Mouse (Mus musculus): Measurements from ENCODE around the gene Nodal. TPM values are rescaled to one million over a fixed set of nuclear protein-coding genes. Genes with fewer than 3 reads are reported as not detected.

Gene Nodal
- polyA plus RNA-seq, 1 experiment from 2014 or later: 0.12 TPM

DNA sequence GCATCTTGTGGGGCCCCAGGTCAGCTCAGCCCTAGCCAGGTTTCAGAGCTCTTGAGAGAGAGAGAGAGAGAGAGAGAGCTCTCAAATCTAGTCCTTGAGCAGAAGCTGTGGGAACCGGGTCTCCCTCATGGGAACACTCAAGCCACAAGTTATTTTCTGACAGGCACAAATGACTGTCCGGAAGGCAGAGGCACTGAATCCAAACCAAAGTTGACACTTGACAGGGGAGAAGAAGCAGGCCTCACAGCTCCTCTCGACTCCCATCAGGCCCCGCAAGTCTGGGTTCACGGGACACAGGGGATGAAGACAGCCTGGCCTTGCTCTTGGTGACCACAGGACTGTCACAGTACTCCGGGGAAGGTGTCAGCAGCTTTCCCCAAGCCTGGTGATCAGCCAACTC is 31.5 kb upstream of the Nodal start:
- WGBS: 76% methylated on average over 6 of the region's 6 CpGs
- no peaks in the 10 kb centered on the region; the same call in 1 of the 2 replicates for H3K27me3 ChIP-seq (ENCODE audit: control insufficient read depth, insufficient read depth, low read length)
- H3K27ac ChIP-seq (ENCODE audit: low read depth, low read length): no peak overlapping the region
- no peak for DNase-seq (ENCODE audit: low spot score)
- peaks cover 8% of the 10 kb centered on the region for H3K4me1 ChIP-seq (replicated peaks; ENCODE audit: control insufficient read depth, insufficient read depth, low read length)
- no peak overlapping the region for H3K9ac ChIP-seq (ENCODE audit: low read depth, low read length)
- no peak overlapping the region for H3K4me2 ChIP-seq (replicated peaks; ENCODE audit: low read depth, low read length)
- no peaks in the 10 kb centered on the region for H3K9me3 ChIP-seq (ENCODE audit: control insufficient read depth, low read length)
- no peak overlapping the region for H3K4me3 ChIP-seq (ENCODE audit: low read depth, low read length)
- no peak for ATAC-seq (ENCODE audit: low FRiP score)
- H3K36me3 ChIP-seq (ENCODE audit: control insufficient read depth, insufficient read depth, low read length): no peaks in the 10 kb centered on the region

DNA sequence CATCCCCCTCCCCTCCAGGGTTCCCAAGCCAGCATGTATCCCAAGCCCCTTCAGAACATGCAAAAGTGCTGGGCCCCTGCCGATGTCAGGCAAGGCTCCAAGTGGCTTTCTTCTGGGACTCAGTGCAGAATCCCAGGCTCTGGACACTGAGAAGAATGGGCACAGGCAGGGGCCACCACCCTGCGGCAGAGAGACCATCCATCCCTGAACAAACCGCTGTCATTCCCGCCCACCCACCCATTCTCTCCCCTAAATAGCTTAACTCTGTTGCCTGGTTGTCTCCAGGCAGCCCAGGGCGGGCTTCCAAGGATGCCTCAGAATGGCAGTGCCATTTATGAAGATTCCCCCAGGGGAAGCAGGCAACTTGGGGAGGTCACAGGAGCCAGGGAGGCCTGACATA is 28.8 kb upstream of the Nodal start:
- Histone ChIP-seq H3K4me1 (replicated peaks; ENCODE audit: control insufficient read depth, insufficient read depth, low read length) (peaks cover 3% of the 10 kb centered on the region; the same call in 1 of the 2 replicates), H3K4me2 (replicated peaks; ENCODE audit: low read depth, low read length) (no peak overlapping the region), H3K9ac (ENCODE audit: low read depth, low read length) (no peak overlapping the region), H3K9me3 (ENCODE audit: control insufficient read depth, low read length) (no peaks in the 10 kb centered on the region), H3K4me3 (ENCODE audit: low read depth, low read length) (no peak overlapping the region), H3K27ac (ENCODE audit: low read depth, low read length) (0 out of 2 replicates have a peak overlapping the region, but pooled peaks have one; percentile 31), H3K27me3 (ENCODE audit: control insufficient read depth, insufficient read depth, low read length) (no peaks in the 10 kb centered on the region; the same call in 1 of the 2 replicates), H3K36me3 (ENCODE audit: control insufficient read depth, insufficient read depth, low read length) (no peaks in the 10 kb centered on the region)
- peak; percentile 65 for ATAC-seq (ENCODE audit: low FRiP score)
- WGBS: 26% methylated on average over 5 of the region's 5 CpGs
- DNase-seq (ENCODE audit: low spot score): peak; percentile 39

DNA sequence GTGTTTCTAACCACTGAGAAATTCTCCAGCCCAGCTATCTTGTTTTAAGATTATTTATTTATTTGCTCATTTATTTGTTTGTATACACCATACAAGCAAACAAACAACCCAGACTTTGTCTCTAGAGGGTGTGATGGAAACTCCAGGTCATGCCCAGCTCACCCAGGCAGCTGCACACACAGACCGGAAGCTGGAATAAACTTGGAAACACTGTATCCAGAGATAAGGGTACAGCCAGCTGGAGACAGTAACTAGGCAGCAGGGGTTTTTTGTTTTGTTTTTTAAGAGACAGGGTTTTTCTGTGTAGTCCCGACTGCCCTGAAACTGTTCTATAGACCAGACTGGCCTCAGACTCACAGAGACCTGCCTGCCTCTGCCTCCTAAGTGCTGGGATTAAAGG is 27.6 kb upstream of the Nodal start:
- H3K36me3 ChIP-seq (ENCODE audit: control insufficient read depth, insufficient read depth, low read length): no peaks in the 10 kb centered on the region
- H3K4me3 ChIP-seq (ENCODE audit: low read depth, low read length): no peak overlapping the region
- no peak for DNase-seq (ENCODE audit: low spot score)
- H3K27me3 ChIP-seq (ENCODE audit: control insufficient read depth, insufficient read depth, low read length): no peaks in the 10 kb centered on the region
- H3K9me3 ChIP-seq (ENCODE audit: control insufficient read depth, low read length): no peaks in the 10 kb centered on the region
- ATAC-seq (ENCODE audit: low FRiP score): no peak
- H3K4me1 ChIP-seq (replicated peaks; ENCODE audit: control insufficient read depth, insufficient read depth, low read length): peaks cover 3% of the 10 kb centered on the region
- 79% methylated on average over 2 of the region's 2 CpGs for WGBS
- H3K4me2 ChIP-seq (replicated peaks; ENCODE audit: low read depth, low read length): no peak overlapping the region
- no peak overlapping the region for H3K9ac ChIP-seq (ENCODE audit: low read depth, low read length)
- H3K27ac ChIP-seq (ENCODE audit: low read depth, low read length): no peak overlapping the region

DNA sequence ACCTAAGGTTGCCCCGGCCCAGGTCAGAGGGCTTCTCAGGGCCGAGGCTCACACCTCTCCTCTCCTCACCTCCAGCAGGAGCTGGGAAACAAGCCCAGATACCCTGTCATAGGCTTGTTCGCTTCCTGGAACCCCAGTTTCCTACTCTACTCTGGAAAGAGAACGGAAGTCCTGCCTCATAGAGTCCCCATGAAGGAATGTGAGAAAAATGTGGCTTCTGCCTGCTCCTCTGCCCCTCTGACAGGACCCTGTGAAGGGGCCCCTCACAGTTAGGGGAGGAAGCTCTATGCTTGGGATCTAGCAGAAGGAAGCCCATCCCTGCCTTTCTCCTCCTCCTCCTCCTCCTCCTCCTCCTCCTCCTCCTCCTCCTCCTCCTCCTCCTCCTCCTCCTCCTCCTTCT is 25.2 kb upstream of the Nodal start:
- Histone ChIP-seq H3K4me1 (replicated peaks; ENCODE audit: control insufficient read depth, insufficient read depth, low read length) (peaks cover 3% of the 10 kb centered on the region), H3K27ac (ENCODE audit: low read depth, low read length) (no peak overlapping the region), H3K9me3 (ENCODE audit: control insufficient read depth, low read length) (no peaks in the 10 kb centered on the region), H3K36me3 (ENCODE audit: control insufficient read depth, insufficient read depth, low read length) (no peaks in the 10 kb centered on the region), H3K4me2 (replicated peaks; ENCODE audit: low read depth, low read length) (no peak overlapping the region), H3K27me3 (ENCODE audit: control insufficient read depth, insufficient read depth, low read length) (no peaks in the 10 kb centered on the region), H3K9ac (ENCODE audit: low read depth, low read length) (no peak overlapping the region), H3K4me3 (ENCODE audit: low read depth, low read length) (no peak overlapping the region)
- 54% methylated on average over 4 of the region's 4 CpGs for WGBS
- ATAC-seq (ENCODE audit: low FRiP score): no peak
- no peak for DNase-seq (ENCODE audit: low spot score)

DNA sequence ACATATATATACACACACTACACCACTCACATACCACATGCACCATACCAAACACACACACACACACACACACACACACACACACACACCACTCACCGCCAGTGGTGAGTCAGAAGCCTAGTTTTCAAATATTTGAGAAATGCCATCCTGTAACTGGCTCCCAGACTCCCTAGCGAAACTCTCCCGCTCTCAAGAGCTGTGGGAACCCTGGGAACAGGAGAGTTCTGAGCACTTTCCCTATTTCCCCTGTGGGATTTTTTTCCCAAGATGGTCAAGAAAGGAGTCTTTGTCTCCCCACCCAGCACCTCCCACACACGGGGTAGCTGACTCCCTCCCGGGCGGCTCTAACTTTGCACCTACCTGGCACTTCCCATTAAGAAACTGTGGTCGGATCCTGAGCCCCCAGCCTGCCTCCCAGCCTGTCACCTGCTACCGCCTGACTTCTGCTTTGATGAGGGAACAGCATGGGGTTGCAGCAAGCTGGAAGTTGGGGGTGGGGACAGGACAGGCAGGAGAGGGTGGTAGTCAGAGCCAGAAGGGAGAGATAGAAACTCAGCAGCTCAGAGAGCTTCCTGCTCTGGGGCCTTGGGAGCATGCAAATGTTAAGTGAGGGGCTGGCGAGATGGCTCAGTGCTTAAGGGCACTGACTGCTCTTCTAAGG is 23.2 kb upstream of the Nodal start:
- no peak overlapping the region for H3K9ac ChIP-seq (ENCODE audit: low read depth, low read length)
- 26% methylated on average over 9 of the region's 9 CpGs for WGBS
- H3K9me3 ChIP-seq (ENCODE audit: control insufficient read depth, low read length): no peaks in the 10 kb centered on the region
- no peaks in the 10 kb centered on the region for H3K36me3 ChIP-seq (ENCODE audit: control insufficient read depth, insufficient read depth, low read length)
- no peaks in the 10 kb centered on the region; the same call in 1 of the 2 replicates for H3K4me1 ChIP-seq (replicated peaks; ENCODE audit: control insufficient read depth, insufficient read depth, low read length)
- ATAC-seq (ENCODE audit: low FRiP score): no peak
- H3K4me3 ChIP-seq (ENCODE audit: low read depth, low read length): no peak overlapping the region
- no peaks in the 10 kb centered on the region for H3K27me3 ChIP-seq (ENCODE audit: control insufficient read depth, insufficient read depth, low read length)
- H3K4me2 ChIP-seq (replicated peaks; ENCODE audit: low read depth, low read length): no peak overlapping the region; the same call in 1 of the 2 replicates
- H3K27ac ChIP-seq (ENCODE audit: low read depth, low read length): no peak overlapping the region
- DNase-seq (ENCODE audit: low spot score): no peak

DNA sequence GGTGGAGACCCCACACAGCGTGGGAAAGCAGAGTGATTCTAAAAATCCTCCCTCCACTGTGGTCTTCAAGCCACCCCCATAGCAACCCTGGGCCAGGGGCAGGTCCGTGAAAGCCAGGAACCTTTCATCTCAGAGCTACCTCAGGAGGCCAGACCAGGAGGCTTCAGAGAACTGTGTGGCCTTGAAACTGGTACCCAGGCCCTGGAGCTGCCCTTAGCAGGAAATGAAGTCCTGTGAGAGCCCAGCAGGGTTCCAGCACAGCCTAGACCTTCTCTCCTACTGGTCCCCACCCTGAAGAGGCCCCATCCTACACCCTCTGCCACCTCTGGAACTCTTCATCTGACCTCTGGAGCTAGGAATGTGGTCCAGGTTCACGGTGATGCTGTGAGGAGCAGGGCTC is 19.6 kb upstream of the Nodal start:
- Histone ChIP-seq H3K4me3 (ENCODE audit: low read depth, low read length) (no peak overlapping the region), H3K9me3 (ENCODE audit: control insufficient read depth, low read length) (no peaks in the 10 kb centered on the region), H3K9ac (ENCODE audit: low read depth, low read length) (no peak overlapping the region), H3K27me3 (ENCODE audit: control insufficient read depth, insufficient read depth, low read length) (no peaks in the 10 kb centered on the region), H3K4me1 (replicated peaks; ENCODE audit: control insufficient read depth, insufficient read depth, low read length) (no peaks in the 10 kb centered on the region; the same call in 1 of the 2 replicates), H3K36me3 (ENCODE audit: control insufficient read depth, insufficient read depth, low read length) (no peaks in the 10 kb centered on the region), H3K27ac (ENCODE audit: low read depth, low read length) (no peak overlapping the region), H3K4me2 (replicated peaks; ENCODE audit: low read depth, low read length) (no peak overlapping the region)
- 45% methylated on average over 3 of the region's 3 CpGs for WGBS
- ATAC-seq (ENCODE audit: low FRiP score): no peak
- DNase-seq (ENCODE audit: low spot score): no peak

DNA sequence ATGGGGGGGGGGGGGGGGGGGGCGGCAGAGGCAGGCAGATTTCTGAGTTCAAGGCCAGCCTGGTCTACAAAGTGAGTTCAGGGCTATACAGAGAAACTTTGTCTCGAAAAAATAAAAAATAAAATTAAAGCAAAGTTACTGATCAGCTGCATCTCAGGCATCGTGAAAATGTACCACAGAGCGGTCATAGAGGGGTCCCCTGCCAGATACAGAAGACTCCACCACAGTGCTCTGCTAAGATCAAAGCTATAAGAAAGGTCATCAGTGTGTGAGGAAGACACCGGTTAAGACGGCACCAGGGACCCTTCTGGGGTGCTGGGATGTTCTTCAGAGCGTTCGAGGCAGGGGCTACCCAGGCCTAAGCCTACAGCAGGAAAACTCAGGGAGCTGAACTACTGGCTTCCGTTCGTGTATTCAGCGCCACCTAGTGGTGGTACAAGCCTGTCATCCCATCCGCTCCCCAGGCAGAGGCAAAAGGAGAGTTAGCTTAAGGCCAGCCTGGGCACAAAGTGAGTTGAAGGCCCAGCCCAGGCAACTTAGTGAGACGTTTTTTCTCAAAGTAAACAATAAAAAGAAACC is 18.5 kb upstream of the Nodal start:
- no peaks in the 10 kb centered on the region; the same call in 1 of the 2 replicates for H3K4me1 ChIP-seq (replicated peaks; ENCODE audit: control insufficient read depth, insufficient read depth, low read length)
- no peaks in the 10 kb centered on the region for H3K9me3 ChIP-seq (ENCODE audit: control insufficient read depth, low read length)
- WGBS: 22% methylated on average over 13 of the region's 13 CpGs
- H3K4me3 ChIP-seq (ENCODE audit: low read depth, low read length): no peak overlapping the region
- H3K4me2 ChIP-seq (replicated peaks; ENCODE audit: low read depth, low read length): no peak overlapping the region
- no peak overlapping the region for H3K27ac ChIP-seq (ENCODE audit: low read depth, low read length)
- no peaks in the 10 kb centered on the region for H3K27me3 ChIP-seq (ENCODE audit: control insufficient read depth, insufficient read depth, low read length)
- H3K36me3 ChIP-seq (ENCODE audit: control insufficient read depth, insufficient read depth, low read length): no peaks in the 10 kb centered on the region
- ATAC-seq (ENCODE audit: low FRiP score) (peak; percentile 74), DNase-seq (ENCODE audit: low spot score) (peak; percentile 93)
- H3K9ac ChIP-seq (ENCODE audit: low read depth, low read length): no peak overlapping the region

DNA sequence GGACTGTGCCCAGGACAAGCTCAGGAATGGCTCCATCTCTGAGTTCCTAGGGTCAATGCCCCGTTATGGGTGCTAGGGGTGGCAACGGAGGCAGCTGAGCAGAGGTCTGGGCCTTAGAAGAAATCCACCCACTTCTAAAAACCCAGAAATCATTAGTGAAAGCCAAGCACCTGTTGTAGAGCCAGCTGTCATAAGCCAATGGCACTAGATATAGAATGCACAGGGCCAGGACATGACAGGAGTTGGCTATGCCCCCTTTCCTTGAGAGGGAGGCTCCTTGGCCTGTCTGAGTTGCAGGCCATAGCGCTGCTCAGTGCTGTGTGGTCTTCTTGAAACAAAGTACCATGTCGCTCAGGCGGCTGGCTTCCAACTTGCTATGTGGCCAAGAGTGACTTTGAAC is 17.4 kb upstream of the Nodal start:
- H3K36me3 ChIP-seq (ENCODE audit: control insufficient read depth, insufficient read depth, low read length): no peaks in the 10 kb centered on the region
- no peak overlapping the region for H3K4me3 ChIP-seq (ENCODE audit: low read depth, low read length)
- no peak for ATAC-seq (ENCODE audit: low FRiP score)
- H3K4me1 ChIP-seq (replicated peaks; ENCODE audit: control insufficient read depth, insufficient read depth, low read length): no peaks in the 10 kb centered on the region
- no peaks in the 10 kb centered on the region for H3K27me3 ChIP-seq (ENCODE audit: control insufficient read depth, insufficient read depth, low read length)
- 87% methylated on average over 5 of the region's 5 CpGs for WGBS
- no peak for DNase-seq (ENCODE audit: low spot score)
- no peak overlapping the region for H3K27ac ChIP-seq (ENCODE audit: low read depth, low read length)
- no peak overlapping the region for H3K4me2 ChIP-seq (replicated peaks; ENCODE audit: low read depth, low read length)
- no peaks in the 10 kb centered on the region for H3K9me3 ChIP-seq (ENCODE audit: control insufficient read depth, low read length)
- H3K9ac ChIP-seq (ENCODE audit: low read depth, low read length): no peak overlapping the region

DNA sequence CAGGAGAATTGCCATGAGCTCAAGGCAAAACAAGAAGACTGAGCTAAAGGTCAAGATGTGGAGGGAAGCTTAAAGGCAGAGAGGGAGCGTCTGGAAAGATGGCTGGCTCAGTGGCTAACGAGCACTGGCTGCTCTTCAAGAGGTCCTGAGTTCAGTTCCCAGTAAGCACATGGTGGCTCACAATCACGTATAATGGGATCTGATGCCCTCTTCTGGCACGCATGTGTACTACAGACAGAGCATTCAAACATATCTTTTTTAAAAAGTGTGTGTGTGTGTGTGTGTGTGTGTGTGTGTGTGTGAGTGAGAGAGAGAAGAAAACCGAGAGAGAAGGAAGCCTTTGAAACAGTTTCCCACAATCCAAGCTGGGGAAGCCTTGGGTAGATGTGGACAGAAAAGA is 15.3 kb upstream of the Nodal start:
- 76% methylated on average over 5 of the region's 5 CpGs for WGBS
- no peaks in the 10 kb centered on the region for H3K9me3 ChIP-seq (ENCODE audit: control insufficient read depth, low read length)
- ATAC-seq (ENCODE audit: low FRiP score) (no peak), DNase-seq (ENCODE audit: low spot score) (no peak)
- no peaks in the 10 kb centered on the region for H3K27me3 ChIP-seq (ENCODE audit: control insufficient read depth, insufficient read depth, low read length)
- no peak overlapping the region for H3K9ac ChIP-seq (ENCODE audit: low read depth, low read length)
- H3K4me1 ChIP-seq (replicated peaks; ENCODE audit: control insufficient read depth, insufficient read depth, low read length): no peaks in the 10 kb centered on the region
- no peak overlapping the region for H3K4me3 ChIP-seq (ENCODE audit: low read depth, low read length)
- H3K27ac ChIP-seq (ENCODE audit: low read depth, low read length): no peak overlapping the region
- H3K4me2 ChIP-seq (replicated peaks; ENCODE audit: low read depth, low read length): no peak overlapping the region
- no peaks in the 10 kb centered on the region for H3K36me3 ChIP-seq (ENCODE audit: control insufficient read depth, insufficient read depth, low read length)

All from hindbrain, embryonic 11.5 days (tissue).